Mouse (Mus musculus) spleen, adult 2 months (tissue): ENCODE results near the gene Hmgcs1. TPM values are rescaled to one million over a fixed set of nuclear protein-coding genes. Genes with fewer than 3 reads are reported as not detected.

Experiments
- DNase-seq, 2 experiments: peaks; one replicate each; pipeline versions ENCODE4 v3.0.0 to v3.0.0-alpha.2; 2012 to 2021; ENCODE audit warnings: low spot score in 2 of 2, low read depth in 1 of 2
- H3K27ac ChIP-seq: fragments of 200-500 bp; 2 replicates; pipeline ENCODE4 v1.5.1; 2012; ENCODE audit warnings: low read length, inconsistent platforms; ENCODE audit not compliant: insufficient read depth
- H3K27me3 ChIP-seq: fragments of 200-500 bp; 2 replicates; pipeline ENCODE4 v1.6.1; 2012; ENCODE audit warnings: mild to moderate bottlenecking, moderate library complexity, low read length, inconsistent platforms; ENCODE audit not compliant: control insufficient read depth, insufficient read depth
- H3K36me3 ChIP-seq: fragments of 200-500 bp; 2 replicates; pipeline ENCODE4 v1.6.1; 2012; ENCODE audit warnings: mild to moderate bottlenecking, low read length, inconsistent platforms; ENCODE audit not compliant: control insufficient read depth, insufficient read depth
- H3K4me1 ChIP-seq: fragments of 200-500 bp; 2 replicates; pipeline ENCODE4 v1.6.1; 2011; ENCODE audit warnings: inconsistent platforms; ENCODE audit not compliant: control insufficient read depth, insufficient read depth, insufficient read length
- H3K4me3 ChIP-seq: fragments of 200-500 bp; 2 replicates; pipeline ENCODE4 v1.5.1; 2011; ENCODE audit warnings: mild to moderate bottlenecking, inconsistent platforms; ENCODE audit not compliant: insufficient read depth, insufficient read length; ENCODE audit errors: extremely low read depth
- CTCF ChIP-seq: fragments of 200-500 bp; IDR thresholded peaks from 2 replicates; pipeline ENCODE4 v1.5.1; 2011; ENCODE audit warnings: mild to moderate bottlenecking, inconsistent platforms; ENCODE audit not compliant: insufficient read depth, insufficient read length, insufficient replicate concordance; ENCODE audit errors: extremely low read depth
- POLR2A ChIP-seq: fragments of 200-500 bp; IDR thresholded peaks from 2 replicates; pipeline ENCODE4 v1.6.1; 2011; ENCODE audit warnings: low read depth, low read length, inconsistent platforms
- WGBS: fragments of 180-500 bp; shearing (Covaris S2); methylation state at CpG from one replicate; pipeline ENCODE4 v1.1.7; 2018; 5-methylcytosine and 5-hydroxymethylcytosine counted together
- polyA plus RNA-seq: library from polyadenylated mRNA; depleted of rRNA; stranded (reverse); fragments of >200 nt; gene quantifications from 2 replicates; pipeline ENCODE4 v1.2.3, GENCODE M21; 2012

The Hmgcs1 gene
- polyA plus RNA-seq, 1 experiment: 7.1 TPM

- Histone ChIP-seq H3K27ac (no peak overlapping the region), H3K4me1 (no peaks in the 10 kb centered on the region), H3K36me3 (no peaks in the 10 kb centered on the region), H3K4me3 (no peak overlapping the region), H3K27me3 (no peaks in the 10 kb centered on the region)
- TF ChIP-seq CTCF (no peak), POLR2A (no peak)
- DNase-seq: no peak
- WGBS: 92% methylated on average over 26 of the region's 26 CpGs
Measured at GRCm38 (mm10) chr13:119727608-119728387, 37.6 kb downstream of the Hmgcs1 start.

- Histone ChIP-seq H3K4me1 (no peaks in the 10 kb centered on the region), H3K36me3 (no peaks in the 10 kb centered on the region), H3K4me3 (no peak overlapping the region), H3K27me3 (no peaks in the 10 kb centered on the region), H3K27ac (no peak overlapping the region)
- DNase-seq: no peak
- WGBS: 88% methylated on average over 7 of the region's 7 CpGs
- TF ChIP-seq CTCF (no peak), POLR2A (no peak)
Measured at GRCm38 (mm10) chr13:119729406-119729805, 39.2 kb downstream of the Hmgcs1 start.

DNA sequence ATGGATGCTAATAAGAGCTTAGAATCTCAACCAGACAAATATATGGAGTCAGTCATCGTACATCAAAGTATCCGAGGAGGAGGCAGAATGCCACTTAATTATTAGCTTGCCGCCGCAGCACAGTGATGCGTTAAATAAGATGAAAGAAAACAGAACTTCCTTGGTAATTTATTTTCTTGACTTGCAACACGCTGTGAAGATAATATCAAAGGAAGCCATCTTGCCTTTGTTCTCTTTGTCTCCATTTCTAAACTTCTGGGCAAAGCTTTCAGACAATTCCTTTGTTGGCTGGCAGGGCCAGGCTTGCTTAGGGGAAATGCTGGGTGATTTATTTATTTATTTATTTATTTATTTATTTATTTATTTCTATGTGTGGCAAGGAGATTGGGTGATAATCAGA is 41.3 kb downstream of the Hmgcs1 start:
- DNase-seq: no peak
- no peaks in the 10 kb centered on the region for H3K36me3 ChIP-seq
- H3K4me1 ChIP-seq: no peaks in the 10 kb centered on the region
- WGBS: 85% methylated on average over 6 of the region's 6 CpGs
- H3K27ac ChIP-seq: no peak overlapping the region
- no peak for TF ChIP-seq CTCF
- no peak for TF ChIP-seq POLR2A
- no peaks in the 10 kb centered on the region for H3K27me3 ChIP-seq
- no peak overlapping the region for H3K4me3 ChIP-seq

GRCm38 (mm10) chr13:119741390-119742237 is 51.4 kb downstream of the Hmgcs1 start:
- Histone ChIP-seq H3K4me3 (no peak overlapping the region), H3K4me1 (no peaks in the 10 kb centered on the region; the same call in 1 of the 2 replicates), H3K36me3 (no peaks in the 10 kb centered on the region), H3K27ac (no peak overlapping the region), H3K27me3 (no peaks in the 10 kb centered on the region)
- no peak for TF ChIP-seq POLR2A
- no peak for TF ChIP-seq CTCF
- DNase-seq: no peak
- WGBS: 62% methylated on average over 19 of the region's 19 CpGs

DNA sequence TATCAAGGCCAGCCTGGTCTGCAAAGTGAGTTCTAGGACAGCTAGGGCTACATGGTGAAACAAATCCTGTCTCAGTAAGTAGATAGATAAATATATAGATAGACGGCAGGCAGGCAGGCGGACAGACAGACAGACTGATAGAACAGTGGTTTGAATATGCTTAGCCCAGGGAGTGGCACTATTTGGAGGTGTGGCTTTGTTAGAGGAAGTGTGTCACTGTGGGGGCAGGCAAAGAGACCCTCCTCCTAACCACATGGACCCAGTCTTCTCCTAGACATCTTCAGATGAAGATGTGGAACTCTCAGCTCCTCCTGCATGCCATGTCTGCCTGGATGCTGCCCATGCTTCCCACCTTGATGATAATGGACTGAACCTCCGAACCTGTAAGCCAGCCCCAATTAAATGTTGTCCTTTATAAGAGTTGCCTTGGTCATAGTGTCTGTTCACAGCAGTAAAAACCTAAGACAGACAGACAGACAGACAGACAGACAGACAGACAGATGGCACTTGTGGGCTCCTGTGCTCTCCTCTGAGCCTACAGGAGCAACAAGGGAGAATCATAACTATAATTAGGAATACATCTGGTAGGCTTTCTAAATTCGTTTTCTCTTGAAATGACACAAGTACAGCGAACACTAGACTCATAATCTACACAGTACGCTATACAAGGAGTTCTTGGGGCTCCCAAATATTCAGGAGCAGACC is 52.7 kb downstream of the Hmgcs1 start:
- no peak for DNase-seq
- Histone ChIP-seq H3K36me3 (no peaks in the 10 kb centered on the region), H3K4me1 (no peaks in the 10 kb centered on the region), H3K27me3 (no peaks in the 10 kb centered on the region), H3K4me3 (no peak overlapping the region), H3K27ac (no peak overlapping the region; the same call in 1 of the 2 replicates)
- WGBS: 79% methylated on average over 6 of the region's 6 CpGs
- TF ChIP-seq CTCF (no peak), POLR2A (no peak)

DNA sequence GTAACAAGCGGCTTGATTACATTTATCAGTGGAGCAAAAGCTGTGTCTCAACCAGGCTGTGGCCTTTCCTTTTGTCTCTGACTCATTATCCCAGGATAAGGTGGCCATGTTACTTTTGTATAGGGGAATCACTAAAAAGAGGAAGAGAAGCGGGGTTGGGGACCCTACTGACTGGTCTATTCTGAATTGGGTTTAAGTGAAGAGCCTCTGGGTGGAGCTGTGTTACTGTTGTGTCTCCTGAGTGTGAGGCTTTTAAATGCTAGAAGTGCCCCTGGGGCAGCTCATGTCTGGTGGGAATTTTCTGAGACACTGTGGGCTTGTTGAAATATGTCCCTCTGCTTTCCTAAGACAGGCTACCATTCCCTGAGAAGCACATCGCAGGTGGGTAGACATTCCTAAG is 53.3 kb downstream of the Hmgcs1 start:
- DNase-seq: no peak
- no peaks in the 10 kb centered on the region for H3K4me1 ChIP-seq
- WGBS: 72% methylated on average over 3 of the region's 3 CpGs

More for the DNA sequence above, 53.3 kb downstream of the Hmgcs1 start:
- TF ChIP-seq CTCF (no peak), POLR2A (no peak)
- Histone ChIP-seq H3K27ac (no peak overlapping the region), H3K27me3 (no peaks in the 10 kb centered on the region), H3K36me3 (no peaks in the 10 kb centered on the region), H3K4me3 (no peak overlapping the region)
